Mouse (Mus musculus) forebrain, postnatal 0 days (tissue): ENCODE results near the gene Mkrn2os. TPM values are rescaled to one million over a fixed set of nuclear protein-coding genes. Genes with fewer than 3 reads are reported as not detected.

ENCODE experiments used
- ATAC-seq: fragments of 200-750 bp; cut with Nextera tagmentation; 2 replicates; pipeline ENCODE4 v1.8.0; 2017; ENCODE audit warnings: mild to moderate bottlenecking, moderate library complexity
- DNase-seq: peaks from one replicate; pipeline ENCODE4 v3.0.0-alpha.2; 2015
- H3K27ac ChIP-seq: fragments of 300-500 bp; sonication (generic); 2 replicates; pipeline ENCODE4 v1.5.1; 2014; ENCODE audit warnings: low read depth, mild to moderate bottlenecking, antibody characterized with exemption, low read length, moderate library complexity, mixed read lengths
- H3K27me3 ChIP-seq: fragments of 300-500 bp; sonication (generic); 2 replicates; pipeline ENCODE4 v1.6.1; 2014; ENCODE audit warnings: mild to moderate bottlenecking, low read length, mixed read lengths; ENCODE audit not compliant: insufficient read depth
- H3K36me3 ChIP-seq: fragments of 300-500 bp; sonication (generic); 2 replicates; pipeline ENCODE4 v1.6.1; 2014; ENCODE audit warnings: mild to moderate bottlenecking, moderate library complexity; ENCODE audit not compliant: insufficient read depth
- H3K4me1 ChIP-seq: fragments of 300-500 bp; sonication (generic); 2 replicates; pipeline ENCODE4 v1.6.1; 2014; ENCODE audit warnings: antibody characterized with exemption; ENCODE audit not compliant: insufficient read depth
- H3K4me2 ChIP-seq: fragments of 300-500 bp; sonication (generic); 2 replicates; pipeline ENCODE4 v1.6.1; 2014; ENCODE audit warnings: low read depth, mild to moderate bottlenecking, moderate library complexity
- H3K4me3 ChIP-seq: fragments of 300-500 bp; sonication (generic); 2 replicates; pipeline ENCODE4 v1.5.1; 2014; ENCODE audit warnings: low read depth, low read length, mixed read lengths
- H3K9ac ChIP-seq: fragments of 300-500 bp; sonication (generic); 2 replicates; pipeline ENCODE4 v1.6.1; 2014; ENCODE audit warnings: mild to moderate bottlenecking
- H3K9me3 ChIP-seq: fragments of 300-500 bp; sonication (generic); 2 replicates; pipeline ENCODE4 v1.6.1; 2016; ENCODE audit warnings: low read length
- CTCF ChIP-seq: sonication (generic); IDR thresholded peaks from 2 replicates; pipeline ENCODE4 v1.5.1; 2016; ENCODE audit warnings: antibody characterized with exemption, control low read depth, low read depth
- WGBS: fragments of 180-500 bp; shearing (Covaris S2); extraction: QIAGEN DNeasy Blood & Tissue Kit; methylation state at CpG from one replicate; pipeline ENCODE4 v1.1.7; 2014; 5-methylcytosine and 5-hydroxymethylcytosine counted together
- polyA plus RNA-seq: library from polyadenylated mRNA; unstranded; fragments of >200 nt; fragmentation: Nextera tagmentation; extraction: Ambion mirVana; gene quantifications from 2 replicates; pipeline ENCODE4 v1.2.1, GENCODE M21; 2015
- total RNA-seq: library from RNA; depleted of rRNA; stranded (reverse); fragments of >200 nt; gene quantifications from 2 replicates; pipeline ENCODE4 v1.2.3, GENCODE M21; 2014

The Mkrn2os gene
- total and polyA plus RNA-seq, 2 experiments from 2014 or later: 0.35 to 0.38 TPM

GRCm38 (mm10) chr6:115559651-115560632 is 32.4 kb downstream of the Mkrn2os start:
- Histone ChIP-seq H3K27ac (no peak overlapping the region), H3K9me3 (no peaks in the 10 kb centered on the region), H3K4me3 (no peak overlapping the region), H3K27me3 (no peaks in the 10 kb centered on the region), H3K4me1 (no peaks in the 10 kb centered on the region), H3K9ac (no peak overlapping the region), H3K36me3 (peaks cover 55% of the 10 kb centered on the region), H3K4me2 (no peak overlapping the region)
- WGBS: 82% methylated on average over 21 of the region's 21 CpGs
- no peak for TF ChIP-seq CTCF
- ATAC-seq: no peak
- no peak for DNase-seq

- H3K9me3 ChIP-seq: no peaks in the 10 kb centered on the region
- H3K27ac ChIP-seq: no peak overlapping the region
- ATAC-seq: no peak
- H3K36me3 ChIP-seq: peaks cover 61% of the 10 kb centered on the region
- no peaks in the 10 kb centered on the region for H3K27me3 ChIP-seq
- TF ChIP-seq CTCF: no peak
- H3K9ac ChIP-seq: no peak overlapping the region
- DNase-seq: no peak
- H3K4me3 ChIP-seq: no peak overlapping the region
- H3K4me1 ChIP-seq: no peaks in the 10 kb centered on the region
- H3K4me2 ChIP-seq: no peak overlapping the region
- 92% methylated on average over 2 of the region's 2 CpGs for WGBS
Observed at GRCm38 (mm10) chr6:115558176-115558575, 34.2 kb downstream of the Mkrn2os start.

GRCm38 (mm10) chr6:115555485-115555884 is 36.9 kb downstream of the Mkrn2os start:
- Histone ChIP-seq H3K4me1 (no peaks in the 10 kb centered on the region), H3K9me3 (no peaks in the 10 kb centered on the region), H3K4me3 (no peak overlapping the region), H3K4me2 (no peak overlapping the region), H3K36me3 (peaks cover 67% of the 10 kb centered on the region), H3K27ac (no peak overlapping the region), H3K9ac (no peak overlapping the region), H3K27me3 (no peaks in the 10 kb centered on the region)
- DNase-seq (no peak), ATAC-seq (no peak)
- 72% methylated on average over 5 of the region's 5 CpGs for WGBS
- peak; percentile 50 for TF ChIP-seq CTCF

DNA sequence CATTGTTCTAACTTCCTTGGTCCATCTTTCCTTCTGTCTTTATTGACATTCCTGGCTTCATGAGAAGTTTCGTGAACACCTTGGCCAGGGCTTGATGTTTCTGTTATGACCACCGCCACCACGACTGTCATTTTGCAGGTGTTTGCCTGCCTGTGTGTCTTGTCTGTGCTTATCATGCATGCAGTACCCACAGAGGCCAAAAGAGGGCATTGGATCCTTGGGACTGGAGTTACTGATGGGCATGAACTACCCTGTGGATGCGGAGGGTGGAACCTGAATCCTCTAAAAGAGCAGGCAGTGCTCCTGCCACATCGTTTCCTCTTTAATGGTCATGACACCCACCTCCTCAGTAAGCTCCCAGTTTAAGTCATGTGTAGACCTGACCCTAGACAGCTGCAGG is 46.1 kb downstream of the Mkrn2os start:
- TF ChIP-seq CTCF: peak; percentile 72
- Histone ChIP-seq H3K9me3 (no peaks in the 10 kb centered on the region), H3K4me1 (0 out of 2 replicates have a peak, but pooled peaks cover 4% of the 10 kb centered on the region), H3K27me3 (no peaks in the 10 kb centered on the region), H3K4me2 (no peak overlapping the region), H3K27ac (no peak overlapping the region), H3K36me3 (peaks cover 28% of the 10 kb centered on the region), H3K4me3 (no peak overlapping the region), H3K9ac (no peak overlapping the region)
- DNase-seq (peak; percentile 27), ATAC-seq (no peak)
- WGBS: 90% methylated on average over 5 of the region's 5 CpGs

- ATAC-seq: peak; percentile 96
- no peaks in the 10 kb centered on the region for H3K27me3 ChIP-seq
- WGBS: under 1% methylated on average over 38 of the region's 38 CpGs
Observed at GRCm38 (mm10) chr6:115544442-115544970, 47.9 kb downstream of the Mkrn2os start, which contains the start of gene Tsen2. TSS of gene Tsen2 (plus strand) at chr6:115544664.

GRCm38 (mm10) chr6:115542341-115542740 is 50.0 kb downstream of the Mkrn2os start:
- Histone ChIP-seq H3K27me3 (no peaks in the 10 kb centered on the region), H3K4me3 (no peak overlapping the region), H3K9ac (no peak overlapping the region), H3K9me3 (no peaks in the 10 kb centered on the region), H3K4me2 (no peak overlapping the region), H3K4me1 (0 out of 2 replicates have a peak, but pooled peaks cover 4% of the 10 kb centered on the region), H3K27ac (no peak overlapping the region), H3K36me3 (no peaks in the 10 kb centered on the region)
- no peak for DNase-seq
- TF ChIP-seq CTCF: no peak
- 54% methylated on average over 3 of the region's 3 CpGs for WGBS
- ATAC-seq: no peak

More at GRCm38 (mm10) chr6:115544442-115544970, 47.9 kb downstream of the Mkrn2os start, which contains the start of gene Tsen2:
- Histone ChIP-seq H3K9me3 (no peaks in the 10 kb centered on the region), H3K36me3 (peaks cover 19% of the 10 kb centered on the region), H3K4me3 (peak within 1 kb of the TSS; percentile 69), H3K9ac (peak within 1 kb of the TSS; percentile 78), H3K27ac (peak within 1 kb of the TSS; percentile 88), H3K4me2 (peak within 1 kb of the TSS; percentile 53), H3K4me1 (0 out of 2 replicates have a peak, but pooled peaks cover 4% of the 10 kb centered on the region)
- DNase-seq: peak; percentile 98
- peak; percentile 60 for TF ChIP-seq CTCF
